Mouse (Mus musculus): Measurements from ENCODE around the gene Mturn.

Gene Mturn

GRCm38 (mm10) chr6:54680891-54681745 is at the start of gene Mturn:
TSS of gene Mturn (plus strand) at chr6:54681624.
- DNase-seq: peak; percentile 98

GRCm38 (mm10) chr6:54639877-54640276 is 41.5 kb upstream of the Mturn start:
- DNase-seq: no peak

- peak; percentile 49 for DNase-seq
These were observed 39.5 kb upstream of the Mturn start for GRCm38 (mm10) chr6:54641953-54642352.

GRCm38 (mm10) chr6:54643181-54643580 is 38.2 kb upstream of the Mturn start:
- no peak for DNase-seq

GRCm38 (mm10) chr6:54655471-54656095 is 25.8 kb upstream of the Mturn start:
- no peak for DNase-seq

- no peak for DNase-seq
These were observed 23.6 kb upstream of the Mturn start for GRCm38 (mm10) chr6:54657861-54658260.

- DNase-seq: no peak
These were observed 11.6 kb upstream of the Mturn start for GRCm38 (mm10) chr6:54669868-54670267.

GRCm38 (mm10) chr6:54672901-54673300 is 8.5 kb upstream of the Mturn start:
- no peak for DNase-seq

GRCm38 (mm10) chr6:54679686-54680085 is 1.7 kb upstream of the Mturn start:
- no peak for DNase-seq

- peak; percentile 21 for DNase-seq
These were observed 463 bp downstream of the Mturn start for GRCm38 (mm10) chr6:54681746-54682428.

- no peak for DNase-seq
These were observed 2.7 kb downstream of the Mturn start for GRCm38 (mm10) chr6:54684085-54684484.

GRCm38 (mm10) chr6:54685103-54685502 is 3.7 kb downstream of the Mturn start:
- DNase-seq: no peak

- no peak for DNase-seq
These were observed 4.4 kb downstream of the Mturn start for GRCm38 (mm10) chr6:54685716-54686395.

- no peak for DNase-seq
These were observed 5.7 kb downstream of the Mturn start for GRCm38 (mm10) chr6:54686946-54687737.

- DNase-seq: no peak
These were observed 7.3 kb downstream of the Mturn start for GRCm38 (mm10) chr6:54688467-54689323.

GRCm38 (mm10) chr6:54689686-54690085 is 8.3 kb downstream of the Mturn start:
- no peak for DNase-seq

GRCm38 (mm10) chr6:54690838-54691237 is 9.4 kb downstream of the Mturn start:
- peak; percentile 38 for DNase-seq

- no peak for DNase-seq
These were observed 10.1 kb downstream of the Mturn start for GRCm38 (mm10) chr6:54691368-54692116.

- no peak for DNase-seq
These were observed 10.8 kb downstream of the Mturn start for GRCm38 (mm10) chr6:54692201-54692600.

GRCm38 (mm10) chr6:54693286-54693685 is 11.9 kb downstream of the Mturn start:
- no peak for DNase-seq
